Mouse (Mus musculus) limb, embryonic 11.5 days (tissue): ENCODE results near the gene Arf1. TPM values are rescaled to one million over a fixed set of nuclear protein-coding genes. Genes with fewer than 3 reads are reported as not detected.

Experiments
- ATAC-seq: fragments of 200-750 bp; cut with Nextera tagmentation; 2 replicates; pipeline ENCODE4 v1.8.0; 2017; ENCODE audit warnings: low read depth; ENCODE audit not compliant: insufficient number of reproducible peaks, low FRiP score, low TSS enrichment
- DNase-seq: peaks from one replicate; pipeline ENCODE4 v3.0.0-alpha.2; 2015; ENCODE audit warnings: low spot score
- H3K27ac ChIP-seq: fragments of 300-500 bp; sonication (generic); replicated peaks from 2 replicates; pipeline ENCODE4 v1.5.1; 2014; ENCODE audit warnings: low read depth, mild to moderate bottlenecking, low read length
- H3K27me3 ChIP-seq: fragments of 300-500 bp; sonication (generic); 2 replicates; pipeline ENCODE4 v1.6.1; 2014; ENCODE audit warnings: mild to moderate bottlenecking, low read length, mixed read lengths; ENCODE audit not compliant: control insufficient read depth, insufficient read depth
- H3K36me3 ChIP-seq: fragments of 300-500 bp; sonication (generic); 2 replicates; pipeline ENCODE4 v1.6.1; 2014; ENCODE audit warnings: mild to moderate bottlenecking, low read length, moderate library complexity, mixed read lengths; ENCODE audit not compliant: control insufficient read depth, insufficient read depth
- H3K4me1 ChIP-seq: fragments of 300-500 bp; sonication (generic); 2 replicates; pipeline ENCODE4 v1.6.1; 2014; ENCODE audit warnings: low read length, mixed read lengths; ENCODE audit not compliant: control insufficient read depth, insufficient read depth
- H3K4me2 ChIP-seq: fragments of 300-500 bp; sonication (generic); 2 replicates; pipeline ENCODE4 v1.6.1; 2014; ENCODE audit warnings: low read depth, mild to moderate bottlenecking, moderate library complexity; ENCODE audit not compliant: severe bottlenecking
- H3K4me3 ChIP-seq: fragments of 300-500 bp; sonication (generic); 2 replicates; pipeline ENCODE4 v1.5.1; 2014; ENCODE audit warnings: low read depth, low read length
- H3K9ac ChIP-seq: fragments of 300-500 bp; sonication (generic); 2 replicates; pipeline ENCODE4 v1.6.1; 2014; ENCODE audit warnings: mild to moderate bottlenecking, low read length
- H3K9me3 ChIP-seq: fragments of 300-500 bp; sonication (generic); 2 replicates; pipeline ENCODE4 v1.6.1; 2016; ENCODE audit warnings: low read length; ENCODE audit not compliant: control insufficient read depth
- WGBS: fragments of 180-500 bp; shearing (Covaris S2); extraction: QIAGEN DNeasy Blood & Tissue Kit; methylation state at CpG from one replicate; pipeline ENCODE4 v1.1.7; 2014; 5-methylcytosine and 5-hydroxymethylcytosine counted together
- polyA plus RNA-seq: library from polyadenylated mRNA; unstranded; fragments of >200 nt; fragmentation: Nextera tagmentation; extraction: Ambion mirVana; gene quantifications from 2 replicates; pipeline ENCODE4 v1.2.1, GENCODE M21; 2014

Arf1 gene
- polyA plus RNA-seq, 1 experiment from 2014 or later: 649 TPM

DNA sequence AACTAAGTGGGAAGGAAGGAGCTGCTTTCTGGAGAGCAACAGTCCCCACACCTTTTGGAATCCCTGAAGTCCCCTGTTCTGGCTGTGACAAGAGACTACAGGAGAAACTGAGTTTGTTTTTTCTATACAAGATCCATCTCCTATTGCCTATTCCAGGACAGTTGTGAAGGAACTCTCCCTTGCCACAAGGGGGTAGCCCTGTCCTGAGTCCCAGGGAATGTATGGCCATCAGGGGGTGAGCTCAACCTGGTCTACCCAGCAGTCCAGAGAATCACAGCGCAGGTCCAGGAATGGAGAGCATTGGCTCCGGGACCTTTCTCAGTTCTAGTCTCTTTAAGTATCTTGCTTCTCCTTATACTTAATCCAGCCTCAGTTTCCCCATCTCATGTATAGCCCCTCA lies 4.7 kb upstream of the Arf1 start:
- ATAC-seq (no peak), DNase-seq (no peak)
- Histone ChIP-seq H3K4me2 (no peak overlapping the region), H3K27ac (no peak overlapping the region), H3K4me3 (no peak overlapping the region), H3K36me3 (no peaks in the 10 kb centered on the region), H3K9ac (no peak overlapping the region), H3K9me3 (no peaks in the 10 kb centered on the region), H3K4me1 (peaks cover 6% of the 10 kb centered on the region; the same call in 1 of the 2 replicates), H3K27me3 (no peaks in the 10 kb centered on the region)
- 57% methylated on average over 2 of the region's 2 CpGs for WGBS

DNA sequence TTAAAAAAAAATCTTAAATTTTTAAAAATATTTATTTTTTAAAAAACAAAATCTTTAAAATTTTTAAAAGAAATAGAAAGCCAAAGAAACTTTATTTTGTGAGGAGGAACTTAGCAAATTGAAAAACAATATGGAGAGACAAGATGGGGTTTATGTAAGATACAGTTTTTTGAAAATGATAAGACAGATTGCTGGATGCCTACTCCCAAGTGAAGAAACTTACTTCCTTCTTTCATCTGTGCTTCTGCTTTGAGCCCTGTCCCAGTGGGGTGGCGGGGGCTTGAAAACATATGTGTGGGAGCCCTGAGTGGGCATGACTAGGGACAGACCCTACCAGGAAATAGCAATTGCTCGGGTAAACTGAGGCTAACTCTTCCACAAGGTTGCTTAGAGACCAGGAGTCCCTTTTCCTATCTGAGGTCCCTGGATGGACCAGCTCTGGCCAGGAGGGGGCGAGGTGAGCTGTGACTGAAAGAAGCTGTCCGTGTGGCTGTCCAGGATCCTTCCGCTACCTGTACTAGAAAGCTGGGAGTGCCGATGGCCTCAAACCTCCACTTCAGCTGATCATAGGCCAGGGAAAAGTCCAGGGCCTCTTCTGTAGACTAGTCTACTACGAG lies 2.2 kb upstream of the Arf1 start:
- peak; percentile 80 for DNase-seq
- H3K27me3 ChIP-seq: no peaks in the 10 kb centered on the region
- no peak overlapping the region for H3K27ac ChIP-seq
- H3K4me2 ChIP-seq: no peak overlapping the region
- H3K9ac ChIP-seq: no peak overlapping the region
- H3K4me1 ChIP-seq: peaks cover 17% of the 10 kb centered on the region
- no peaks in the 10 kb centered on the region for H3K36me3 ChIP-seq
- 9% methylated on average over 7 of the region's 7 CpGs for WGBS
- H3K9me3 ChIP-seq: no peaks in the 10 kb centered on the region
- H3K4me3 ChIP-seq: no peak overlapping the region
- no peak for ATAC-seq

DNA sequence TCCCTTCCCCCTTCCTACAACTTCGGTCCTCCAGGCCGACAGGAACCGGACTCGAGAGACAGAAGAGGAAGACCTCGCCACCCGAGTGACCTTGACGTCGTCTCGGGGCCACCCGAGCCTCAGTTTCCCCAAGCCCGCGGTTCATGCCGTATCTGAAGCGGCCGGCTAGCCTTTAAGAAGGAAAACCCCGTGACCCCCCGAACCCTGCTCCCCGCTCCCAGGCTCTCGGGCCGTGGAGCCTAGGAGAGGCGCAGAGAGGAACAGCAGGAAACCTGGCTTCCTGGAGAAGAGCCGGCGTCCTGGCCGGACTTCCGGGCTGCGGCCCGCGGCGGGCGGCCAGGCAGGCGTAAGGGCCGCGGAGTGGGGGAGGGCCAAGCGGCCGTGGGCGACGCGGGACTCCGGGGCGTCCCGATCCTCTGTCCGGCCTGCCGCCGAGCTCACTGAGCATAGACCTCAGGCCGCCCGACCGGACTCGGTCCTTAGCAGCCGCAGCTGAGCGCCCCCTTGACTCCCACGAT lies 407 bp downstream of the Arf1 start:
- Histone ChIP-seq H3K4me1 (peaks cover 20% of the 10 kb centered on the region), H3K27me3 (no peaks in the 10 kb centered on the region), H3K9ac (peak overlapping the region; percentile 85), H3K4me3 (peak overlapping the region; percentile 68), H3K36me3 (no peaks in the 10 kb centered on the region), H3K4me2 (peak overlapping the region; percentile 73), H3K9me3 (no peaks in the 10 kb centered on the region), H3K27ac (peak overlapping the region; percentile 85)
- WGBS: under 1% methylated on average over 43 of the region's 51 CpGs
- ATAC-seq (peak; percentile 81), DNase-seq (no peak)

DNA sequence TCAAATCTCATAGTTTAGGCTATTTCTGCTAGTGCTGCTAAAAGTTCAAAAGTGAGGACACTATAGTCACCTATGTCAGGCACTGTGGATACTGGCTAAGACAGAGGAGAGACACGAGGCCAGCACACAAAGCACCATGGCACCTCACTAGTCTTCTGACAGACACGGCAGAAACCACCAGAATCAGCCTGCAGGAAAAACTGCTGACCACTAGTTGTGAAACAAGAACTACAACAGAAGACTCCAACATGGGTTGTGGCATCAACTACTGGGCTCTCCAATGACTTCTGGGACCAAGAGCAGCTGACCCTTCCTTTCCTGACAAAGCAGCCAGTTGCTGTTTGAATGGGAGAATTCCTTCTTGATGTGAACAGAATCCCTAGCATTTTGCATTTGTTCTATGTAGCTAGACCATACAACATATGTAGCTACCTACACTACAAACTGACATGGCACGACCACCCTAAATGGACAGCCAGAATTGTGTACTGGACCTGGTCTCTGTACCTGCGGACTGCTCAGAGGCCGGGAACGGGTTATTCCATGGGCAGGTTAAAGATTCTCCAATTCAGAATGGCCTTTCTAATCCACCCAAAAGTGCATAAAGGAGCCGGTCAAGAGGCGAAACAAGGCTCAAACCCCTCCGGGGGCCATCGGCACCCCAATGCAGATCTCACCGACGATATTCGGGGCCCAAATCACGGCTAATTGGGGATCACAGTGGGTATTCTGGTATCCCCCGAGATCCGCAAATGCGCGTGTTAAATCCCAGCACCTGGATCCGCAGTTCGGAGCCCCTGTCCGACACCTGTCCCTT lies 1.1 kb downstream of the Arf1 start:
- Histone ChIP-seq H3K4me1 (peaks cover 20% of the 10 kb centered on the region), H3K27ac (no peak overlapping the region), H3K4me2 (peak overlapping the region; percentile 73), H3K9me3 (no peaks in the 10 kb centered on the region), H3K9ac (peak overlapping the region; percentile 85), H3K27me3 (no peaks in the 10 kb centered on the region), H3K4me3 (peak overlapping the region; percentile 68), H3K36me3 (no peaks in the 10 kb centered on the region)
- ATAC-seq (no peak), DNase-seq (no peak)
- WGBS: 7% methylated on average over 21 of the region's 21 CpGs

DNA sequence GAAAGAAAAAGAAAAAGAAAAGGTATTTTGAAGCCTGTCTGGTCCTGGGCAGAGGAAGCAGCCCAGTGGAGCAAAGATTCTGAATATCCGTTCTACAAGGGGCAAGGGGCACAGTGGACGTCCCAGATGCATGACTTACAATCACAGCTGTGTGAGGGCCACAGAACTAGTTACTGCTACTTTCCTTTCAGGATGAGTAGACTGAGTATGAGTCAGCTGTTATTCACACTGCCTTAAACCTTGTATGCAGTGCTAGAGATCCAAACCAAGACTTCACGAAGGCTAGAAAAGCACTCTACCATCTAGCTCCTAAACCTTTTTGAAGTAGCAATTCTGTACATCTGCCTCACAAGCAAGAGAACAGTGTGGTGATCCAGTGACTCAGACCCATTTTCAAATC lies 1.8 kb downstream of the Arf1 start:
- H3K27ac ChIP-seq: no peak overlapping the region
- ATAC-seq (no peak), DNase-seq (no peak)
- H3K4me2 ChIP-seq: peak overlapping the region; percentile 73
- WGBS: 73% methylated on average over 3 of the region's 3 CpGs
- peak overlapping the region; percentile 68 for H3K4me3 ChIP-seq
- no peaks in the 10 kb centered on the region for H3K9me3 ChIP-seq
- H3K36me3 ChIP-seq: 0 out of 2 replicates have a peak, but pooled peaks cover 4% of the 10 kb centered on the region
- H3K4me1 ChIP-seq: peaks cover 20% of the 10 kb centered on the region
- no peak overlapping the region for H3K9ac ChIP-seq
- no peaks in the 10 kb centered on the region for H3K27me3 ChIP-seq

DNA sequence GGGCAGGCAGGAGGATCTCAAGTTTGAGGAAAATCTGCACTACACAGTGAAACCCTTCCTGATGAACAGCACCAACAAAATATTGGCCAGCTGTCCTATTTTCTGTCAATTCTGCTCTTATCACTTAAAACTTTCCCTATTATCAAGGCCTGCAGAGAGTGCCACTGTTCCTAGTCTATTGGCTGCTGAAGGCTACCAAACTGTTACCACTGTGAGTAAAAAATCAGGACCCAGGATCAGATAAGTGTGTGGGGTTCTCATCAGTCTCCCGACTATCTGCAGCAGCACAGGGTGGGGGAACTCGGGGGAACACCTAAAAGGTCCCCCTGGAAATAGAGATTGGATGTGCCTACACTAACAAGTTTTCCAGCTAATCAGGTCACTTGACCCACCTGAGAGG lies 2.9 kb downstream of the Arf1 start:
- ATAC-seq: no peak
- H3K36me3 ChIP-seq: 0 out of 2 replicates have a peak, but pooled peaks cover 4% of the 10 kb centered on the region
- H3K4me1 ChIP-seq: peaks cover 20% of the 10 kb centered on the region
- no peak overlapping the region for H3K9ac ChIP-seq
- no peak overlapping the region for H3K4me2 ChIP-seq
- DNase-seq: no peak
- H3K9me3 ChIP-seq: no peaks in the 10 kb centered on the region
- H3K4me3 ChIP-seq: no peak overlapping the region
- no peak overlapping the region for H3K27ac ChIP-seq
- WGBS: 85% methylated on average over 2 of the region's 2 CpGs
- H3K27me3 ChIP-seq: no peaks in the 10 kb centered on the region

DNA sequence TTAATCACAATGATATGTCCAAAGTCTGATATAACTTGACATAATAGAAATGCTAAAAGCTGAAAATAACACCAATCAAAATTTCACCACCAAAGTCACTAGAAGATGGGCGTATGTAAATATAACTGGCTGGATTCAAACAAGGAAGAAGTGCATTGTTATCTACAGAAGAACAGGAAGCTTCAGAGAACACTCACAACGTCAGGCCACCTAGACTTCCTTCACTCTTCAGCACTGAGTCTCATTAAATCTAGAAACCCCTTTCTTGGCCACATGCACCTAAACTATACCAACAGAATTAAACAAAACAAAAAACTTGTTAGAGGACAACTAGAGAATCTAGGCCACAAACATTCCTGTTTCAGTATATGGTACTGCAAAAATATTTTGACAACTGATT lies 3.6 kb downstream of the Arf1 start:
- Histone ChIP-seq H3K9ac (no peak overlapping the region), H3K27ac (no peak overlapping the region), H3K36me3 (peaks cover 6% of the 10 kb centered on the region; the same call in 1 of the 2 replicates), H3K4me3 (no peak overlapping the region), H3K4me2 (no peak overlapping the region), H3K27me3 (no peaks in the 10 kb centered on the region), H3K9me3 (no peaks in the 10 kb centered on the region), H3K4me1 (peaks cover 20% of the 10 kb centered on the region)
- WGBS: 74% methylated on average over 2 of the region's 2 CpGs
- no peak for DNase-seq
- no peak for ATAC-seq

DNA sequence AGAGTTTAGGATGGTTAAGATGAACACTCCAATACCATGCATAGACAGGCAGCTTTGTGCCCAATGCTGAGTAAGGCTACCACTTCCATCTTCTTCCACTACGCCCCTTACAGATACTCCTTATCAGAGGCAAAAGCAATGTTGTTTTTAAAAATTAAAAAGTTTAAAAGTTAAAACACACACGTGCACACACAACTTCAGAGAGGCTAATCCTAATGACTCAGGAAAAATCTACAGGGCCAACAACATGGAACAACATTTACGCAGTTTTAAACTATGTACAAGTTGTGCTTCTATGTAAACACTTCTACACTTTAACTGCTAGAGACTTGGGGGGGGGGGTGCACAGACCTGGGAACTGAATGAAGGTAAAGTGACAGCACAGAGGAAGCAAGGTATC lies 4.0 kb downstream of the Arf1 start:
- Histone ChIP-seq H3K4me2 (no peak overlapping the region), H3K4me3 (no peak overlapping the region), H3K9ac (no peak overlapping the region), H3K27me3 (no peaks in the 10 kb centered on the region), H3K4me1 (peaks cover 20% of the 10 kb centered on the region), H3K27ac (no peak overlapping the region), H3K9me3 (no peaks in the 10 kb centered on the region), H3K36me3 (peaks cover 7% of the 10 kb centered on the region; the same call in 1 of the 2 replicates)
- no peak for ATAC-seq
- DNase-seq: no peak
- 97% methylated on average over 3 of the region's 3 CpGs for WGBS
